Mouse (Mus musculus) urinary bladder, postnatal 10 days (tissue): ENCODE results near the gene Kcnd3.

Experiments
- DNase-seq: peaks from one replicate; pipeline ENCODE4 v3.0.0; 2022; ENCODE audit warnings: low spot score

Kcnd3 gene

DNA sequence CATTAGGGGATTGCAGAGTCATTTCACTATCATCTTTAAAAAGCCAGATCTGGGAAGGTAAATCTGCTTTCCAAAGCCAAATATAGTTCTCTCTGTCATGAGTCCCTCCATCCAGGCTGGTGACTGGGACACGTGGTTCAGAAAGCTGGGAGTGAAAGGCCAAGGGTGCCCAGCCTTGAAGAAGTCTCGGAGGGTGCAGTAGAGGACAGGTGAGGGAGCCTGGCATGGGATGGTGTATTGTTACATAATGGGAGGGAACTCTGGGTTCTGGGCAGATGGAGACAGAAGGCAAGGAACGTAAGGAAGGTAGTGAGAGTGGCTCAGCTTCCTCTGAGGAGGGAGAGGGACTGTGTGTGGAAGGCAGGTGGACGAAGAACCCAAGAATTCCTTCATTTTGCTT, 5.5 kb downstream of the Kcnd3 start:
- no peak for DNase-seq

DNA sequence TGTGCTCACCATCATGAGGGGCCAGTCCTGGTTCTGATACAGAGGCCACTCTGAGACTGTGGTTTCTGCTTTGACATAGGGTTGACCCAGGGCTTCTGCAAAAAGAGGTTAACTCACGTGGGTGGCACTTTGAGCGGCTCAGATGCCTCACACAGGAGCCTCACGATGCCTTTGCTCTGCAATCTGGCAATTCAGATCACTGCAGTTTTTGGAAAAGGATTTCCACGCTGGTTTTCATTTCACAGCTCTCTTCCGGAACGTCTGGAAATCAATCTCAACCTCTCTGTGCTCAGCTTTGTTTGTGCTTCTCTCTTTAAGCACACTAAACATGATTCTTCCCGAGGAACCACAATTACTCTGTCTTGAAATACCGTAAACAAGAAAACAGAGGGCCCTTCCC, 14.4 kb downstream of the Kcnd3 start:
- DNase-seq: no peak

DNA sequence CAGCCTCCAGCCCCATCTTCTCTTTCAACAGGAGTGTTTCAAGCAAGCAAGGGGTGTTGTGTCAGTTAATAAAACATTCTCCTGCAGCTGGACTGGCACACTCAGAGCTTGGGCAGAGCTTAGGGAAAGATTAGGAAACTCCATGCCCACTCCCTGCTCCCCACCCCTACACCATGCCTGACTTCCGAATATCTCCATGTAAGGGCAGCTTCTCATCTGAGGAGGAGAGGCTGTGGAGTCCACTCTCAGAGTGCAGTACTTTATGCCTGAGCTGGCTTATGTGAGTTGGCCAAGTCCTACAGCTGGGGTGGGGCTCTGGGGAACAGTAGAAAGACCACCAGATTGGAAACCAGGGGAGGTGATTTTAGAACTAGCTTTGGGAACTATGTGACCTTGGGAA, 20.4 kb downstream of the Kcnd3 start:
- no peak for DNase-seq

DNA sequence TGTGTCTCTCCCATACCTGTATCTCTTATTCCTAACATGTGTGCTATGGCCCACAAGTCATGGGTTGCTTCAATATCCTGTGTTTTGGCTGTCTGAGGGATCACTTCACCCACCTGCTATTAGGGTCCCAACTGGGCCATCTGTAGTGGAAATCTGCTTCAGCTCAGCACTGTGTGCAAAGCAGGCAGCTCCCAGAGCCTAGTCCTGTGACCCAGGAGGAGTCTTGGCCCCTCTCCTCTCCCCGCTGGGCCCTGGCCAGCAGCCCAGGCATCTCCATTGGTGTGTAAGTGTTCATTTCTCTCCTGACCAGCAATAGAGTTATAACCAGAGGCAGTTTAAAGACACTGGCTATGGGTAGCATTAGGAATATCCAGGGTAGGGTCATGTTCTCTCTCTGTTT, 24.3 kb downstream of the Kcnd3 start:
- DNase-seq: no peak

DNA sequence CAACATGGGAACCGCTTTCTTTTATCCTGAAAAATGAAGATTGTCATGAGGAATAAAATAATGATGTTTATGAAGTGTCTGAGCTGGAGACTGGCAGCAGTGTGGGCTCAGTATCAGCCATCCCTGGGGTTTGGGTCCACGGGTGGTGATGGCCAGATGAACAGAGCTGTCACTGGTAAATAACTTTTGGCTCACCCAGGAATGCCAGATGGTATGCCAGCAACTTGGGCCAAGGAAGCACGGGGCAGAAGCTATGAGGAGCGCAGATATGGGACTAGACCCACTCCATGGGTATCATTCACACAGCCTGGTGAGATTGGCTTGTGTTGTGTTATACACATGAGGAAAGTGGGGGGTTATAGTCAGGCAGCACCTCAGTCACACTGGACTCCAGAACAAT, 26.7 kb downstream of the Kcnd3 start:
- DNase-seq: no peak

DNA sequence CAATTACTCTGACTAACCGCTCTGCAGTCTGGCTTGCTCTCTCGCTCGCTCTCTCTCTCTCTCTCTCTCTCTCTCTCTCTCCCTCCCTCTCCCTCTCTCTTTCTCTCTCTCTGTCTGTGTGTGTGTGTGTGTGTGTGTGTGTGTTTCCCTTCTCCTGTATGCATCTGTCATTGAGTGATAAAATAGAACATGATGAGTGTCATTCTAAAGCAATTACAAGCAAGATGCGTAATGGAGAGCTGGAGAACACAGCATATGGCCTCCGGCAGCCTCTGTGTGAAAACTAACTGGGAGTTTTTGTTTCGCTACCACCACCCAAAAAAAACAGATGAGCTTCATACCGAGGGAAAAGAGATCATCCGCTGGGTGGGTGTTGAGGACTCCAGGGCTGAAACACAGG, 29.3 kb downstream of the Kcnd3 start:
- no peak for DNase-seq

DNA sequence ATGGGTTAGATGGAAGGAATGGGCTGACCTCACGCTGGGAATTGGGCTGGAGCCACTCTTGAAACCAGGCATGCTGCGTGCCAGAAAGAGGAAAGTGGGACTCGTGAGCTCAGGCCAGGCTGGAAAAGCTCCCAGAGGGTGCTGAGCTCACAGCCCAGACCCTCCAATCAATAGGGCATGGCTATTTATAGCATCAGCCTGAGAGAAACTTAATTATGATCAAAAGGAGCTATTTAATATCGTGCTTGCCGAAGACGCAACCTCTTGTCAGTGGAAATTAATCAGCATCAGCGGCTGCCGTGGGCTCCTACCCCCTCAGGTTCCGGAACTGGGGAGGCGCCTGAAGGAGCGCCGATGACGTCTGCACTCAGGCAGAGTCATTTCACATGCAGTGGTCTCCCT, 31.5 kb downstream of the Kcnd3 start:
- no peak for DNase-seq

DNA sequence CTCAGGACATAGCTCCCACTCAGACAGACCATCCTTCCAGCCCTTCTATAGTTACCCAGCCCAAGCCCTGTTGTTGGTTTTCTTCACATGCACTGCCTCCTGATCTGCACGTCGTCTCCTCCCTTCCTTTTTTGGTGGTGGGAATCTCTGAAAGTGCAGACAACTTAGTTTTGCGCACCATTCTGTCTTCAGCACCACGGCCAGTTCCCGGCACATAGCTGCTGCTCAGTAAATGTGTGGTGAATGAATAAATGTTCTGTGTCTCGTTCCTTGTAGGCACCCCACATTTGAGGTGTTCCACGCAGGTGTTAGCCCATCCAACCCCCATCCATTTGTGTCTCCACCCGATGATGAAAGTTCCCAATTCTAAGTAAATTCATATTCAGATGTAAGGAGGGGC, 35.0 kb downstream of the Kcnd3 start:
- DNase-seq: no peak

DNA sequence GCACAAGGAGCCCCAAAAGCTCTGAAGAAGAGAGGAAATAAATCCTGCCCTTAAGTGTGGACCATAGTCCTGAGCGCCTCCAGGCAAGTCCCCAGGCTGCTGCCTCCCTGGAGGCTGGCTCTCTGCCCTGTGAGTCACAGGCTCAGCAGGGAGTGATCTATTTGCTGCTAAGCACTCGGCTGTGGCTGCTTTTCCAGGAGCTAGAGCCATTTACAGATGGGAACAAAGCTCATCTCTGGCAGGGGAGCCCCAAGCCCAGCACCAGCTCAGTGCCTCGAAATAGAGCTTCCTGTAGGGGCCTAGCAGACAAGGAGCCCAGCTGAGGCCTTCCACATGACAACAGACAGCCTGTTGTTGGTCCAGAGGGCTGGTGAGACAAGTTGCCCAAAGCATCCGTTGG, 37.5 kb downstream of the Kcnd3 start:
- no peak for DNase-seq

DNA sequence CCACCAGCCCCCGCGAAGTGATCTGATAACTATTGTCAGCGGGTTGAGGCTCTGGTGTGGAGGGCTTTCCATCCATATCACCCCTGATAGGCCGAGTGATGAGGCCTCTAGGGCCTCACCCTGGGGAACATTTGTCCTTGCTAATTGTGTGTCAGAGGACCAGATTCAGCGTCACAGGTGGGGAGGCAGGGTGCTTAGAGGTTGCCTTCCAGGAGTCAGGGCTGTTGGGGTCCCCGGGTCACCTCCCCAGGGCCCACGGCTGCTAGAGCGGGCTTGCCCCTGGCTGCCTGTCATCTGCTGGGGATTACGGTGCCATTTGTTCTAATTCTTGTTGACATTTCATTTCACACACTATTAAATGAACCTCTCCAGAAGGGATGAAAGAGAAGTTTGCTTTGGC, 42.8 kb downstream of the Kcnd3 start:
- DNase-seq: no peak

DNA sequence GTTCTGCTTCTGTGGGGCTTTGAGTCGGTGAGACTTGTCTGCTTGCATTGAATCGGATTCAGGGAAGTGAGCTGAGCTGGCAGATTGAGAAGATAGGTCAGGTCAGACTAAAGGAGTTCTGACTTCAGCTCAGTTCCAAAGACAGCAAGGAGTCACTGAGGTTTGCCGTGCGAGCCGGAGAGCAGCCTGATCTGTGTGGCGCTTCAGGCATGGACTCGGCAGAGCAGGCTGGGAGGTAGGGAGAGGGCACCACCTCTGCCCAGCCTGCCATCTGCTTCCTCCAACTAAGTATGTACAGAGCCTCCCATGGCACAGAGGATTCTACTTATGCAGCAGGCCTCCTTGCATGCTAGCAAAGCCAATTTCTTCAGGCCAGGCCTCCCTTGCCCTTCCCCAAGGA, 44.1 kb downstream of the Kcnd3 start:
- DNase-seq: no peak

DNA sequence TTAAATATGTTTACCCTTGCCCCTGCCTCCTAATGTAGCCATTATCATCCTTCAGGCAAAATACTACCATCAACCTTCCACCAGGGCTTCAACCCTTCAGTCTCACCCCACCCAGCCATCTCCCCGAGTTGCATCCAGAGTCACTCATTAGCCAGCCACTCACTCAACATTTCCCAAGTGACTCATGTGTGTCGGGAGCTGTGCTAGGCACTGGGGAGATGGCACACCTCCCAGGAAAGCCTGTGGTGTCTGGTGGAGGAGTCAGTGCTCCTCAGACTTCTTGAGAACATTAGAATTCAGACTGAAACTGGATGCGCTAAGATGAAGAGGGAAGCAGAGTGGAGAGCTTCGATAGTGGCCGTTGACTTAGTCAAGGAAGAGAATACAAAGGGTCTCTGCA, 44.8 kb downstream of the Kcnd3 start:
- no peak for DNase-seq

DNA sequence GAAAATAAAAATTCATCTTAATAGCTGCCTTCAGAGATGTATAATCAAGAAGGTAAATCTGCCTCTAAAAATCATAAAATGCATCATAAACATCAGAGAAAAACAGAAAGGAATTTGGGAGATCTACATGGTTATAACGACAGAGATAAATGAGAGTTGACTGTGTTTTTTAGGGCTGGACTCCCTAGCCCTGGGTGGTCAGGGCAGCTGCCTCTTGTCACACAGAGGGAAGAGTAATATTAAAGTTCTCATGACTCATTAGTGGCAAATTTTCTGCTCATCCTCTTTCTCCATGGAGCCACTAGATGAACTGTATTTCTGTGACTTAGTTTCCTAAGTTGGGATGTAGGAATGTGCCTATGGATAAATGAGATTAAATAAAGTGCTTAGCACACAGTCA, 48.9 kb downstream of the Kcnd3 start:
- no peak for DNase-seq

DNA sequence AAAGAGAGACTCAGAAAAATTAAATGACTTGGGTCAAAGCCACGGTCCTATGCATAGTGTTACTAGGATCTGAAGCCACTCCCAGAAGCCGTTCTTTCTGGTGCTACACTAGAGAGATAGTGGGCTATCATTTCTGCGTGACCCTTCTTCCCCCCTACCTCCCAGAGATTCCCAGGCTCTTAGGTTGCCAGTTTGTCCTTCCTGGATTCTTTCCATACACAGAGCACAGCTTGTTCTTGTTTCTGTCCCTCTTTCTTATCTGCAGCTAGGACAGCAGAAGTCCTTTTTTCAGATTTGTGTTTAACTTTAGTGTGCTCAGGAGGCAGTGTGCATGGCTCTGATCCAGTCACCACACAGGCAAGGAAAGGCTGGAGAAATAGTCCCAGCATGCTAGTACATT, 52.1 kb downstream of the Kcnd3 start:
- DNase-seq: no peak

DNA sequence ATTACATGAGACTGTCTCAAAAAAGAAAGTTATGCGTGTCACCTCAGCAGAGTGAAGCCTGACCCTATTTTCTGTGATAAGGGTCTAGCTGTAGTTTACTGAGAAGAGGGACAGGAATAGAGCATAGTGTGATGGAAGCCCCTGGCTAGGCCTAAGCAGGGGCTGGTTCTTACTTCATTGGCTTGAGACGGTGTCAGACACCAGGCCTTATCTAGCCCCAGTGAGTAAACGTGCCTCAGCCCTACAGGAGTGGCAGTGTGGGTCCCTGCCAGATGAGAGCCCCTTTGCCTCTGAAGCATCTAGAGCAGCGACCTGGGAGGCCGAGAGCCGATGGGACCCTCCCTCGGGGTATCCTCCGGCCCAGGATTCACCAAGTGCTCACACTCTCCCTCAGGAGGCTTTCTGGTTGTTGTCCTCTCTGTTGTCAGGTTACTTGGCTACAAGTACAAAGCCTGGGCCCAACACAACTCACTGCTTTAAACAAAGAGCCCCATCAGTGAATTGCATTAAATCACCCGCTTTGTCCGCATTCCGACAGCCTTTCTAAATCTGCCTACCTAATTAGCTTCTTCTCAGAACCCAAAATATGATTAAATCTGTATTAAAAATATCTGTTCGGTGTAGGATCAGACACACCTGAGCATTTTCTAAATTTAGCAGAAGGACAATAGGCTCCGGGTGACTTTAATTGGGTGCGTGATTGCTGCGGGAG, 53.2 kb downstream of the Kcnd3 start:
- no peak for DNase-seq

DNA sequence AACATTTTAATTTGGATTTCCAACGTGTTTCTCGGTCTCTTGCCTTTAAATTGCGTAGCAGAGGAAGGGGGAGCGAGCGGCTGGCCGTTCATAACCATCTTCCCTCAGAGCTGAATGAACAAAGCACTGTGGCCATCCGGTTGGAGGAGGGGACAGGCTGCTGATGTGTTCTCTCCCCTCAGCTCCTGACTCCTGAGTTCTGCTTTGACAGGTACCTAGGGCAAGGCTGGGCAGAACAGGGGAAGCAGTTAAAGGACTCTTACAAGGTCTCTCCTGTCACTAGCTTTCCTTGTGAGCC, 53.7 kb downstream of the Kcnd3 start:
- no peak for DNase-seq

DNA sequence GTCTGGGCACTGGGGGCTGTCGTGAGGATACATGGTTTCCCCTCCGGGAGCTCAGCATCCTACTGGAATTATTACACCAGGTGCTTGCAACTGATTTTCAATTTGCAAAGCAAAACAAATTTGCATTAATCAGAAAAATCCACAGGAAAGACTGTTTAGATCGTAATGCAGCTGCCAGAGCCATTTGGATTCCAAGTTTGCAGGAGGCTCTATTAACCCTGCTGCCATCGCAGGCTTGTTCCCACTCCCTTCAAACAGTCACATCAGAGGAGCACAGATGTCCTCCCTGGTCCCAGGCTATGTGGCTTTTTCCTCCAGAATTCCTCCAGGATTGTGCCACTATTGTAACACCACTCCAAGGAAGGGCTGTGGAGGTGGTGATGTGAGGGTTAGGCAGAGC, 54.5 kb downstream of the Kcnd3 start:
- DNase-seq: no peak

DNA sequence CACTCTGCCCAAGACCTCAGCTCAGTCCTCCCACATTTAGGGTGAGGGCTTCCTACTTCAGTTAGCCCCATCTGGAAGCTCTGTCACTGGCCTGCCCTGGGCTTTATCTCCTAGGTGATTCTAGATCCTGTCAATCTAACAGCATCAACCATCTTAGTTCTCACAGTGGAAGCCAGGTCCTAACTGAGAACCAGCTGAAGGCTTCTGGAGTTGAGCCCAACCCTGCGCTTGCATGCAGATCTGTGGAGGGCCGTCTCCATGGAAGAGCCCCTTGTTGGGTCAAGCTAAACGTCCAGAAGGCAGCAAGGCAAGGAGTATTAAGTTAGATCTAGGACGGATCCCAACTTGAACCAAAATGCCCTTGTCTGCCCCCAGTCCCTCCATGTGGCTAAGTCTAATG, 57.2 kb downstream of the Kcnd3 start:
- DNase-seq: no peak

DNA sequence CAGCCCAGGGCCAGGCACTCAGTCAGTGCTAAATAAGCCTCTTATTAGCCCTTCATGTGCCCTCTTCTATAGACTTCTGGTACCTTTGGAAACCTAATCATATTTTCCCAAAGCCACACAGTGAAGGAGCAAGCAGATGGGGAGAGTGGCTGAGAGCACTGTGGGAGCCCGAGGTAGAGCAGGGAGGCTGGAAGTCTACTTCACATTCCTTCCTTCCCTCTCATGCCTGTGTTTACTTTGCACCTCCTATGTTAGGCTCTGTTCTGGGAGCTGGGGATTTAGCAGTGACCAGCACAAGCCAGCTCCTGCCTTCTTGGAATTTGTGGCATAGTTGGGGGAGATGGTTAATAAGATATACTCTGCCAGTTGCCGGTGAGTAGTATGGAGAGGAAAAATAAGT, 59.7 kb downstream of the Kcnd3 start:
- no peak for DNase-seq

DNA sequence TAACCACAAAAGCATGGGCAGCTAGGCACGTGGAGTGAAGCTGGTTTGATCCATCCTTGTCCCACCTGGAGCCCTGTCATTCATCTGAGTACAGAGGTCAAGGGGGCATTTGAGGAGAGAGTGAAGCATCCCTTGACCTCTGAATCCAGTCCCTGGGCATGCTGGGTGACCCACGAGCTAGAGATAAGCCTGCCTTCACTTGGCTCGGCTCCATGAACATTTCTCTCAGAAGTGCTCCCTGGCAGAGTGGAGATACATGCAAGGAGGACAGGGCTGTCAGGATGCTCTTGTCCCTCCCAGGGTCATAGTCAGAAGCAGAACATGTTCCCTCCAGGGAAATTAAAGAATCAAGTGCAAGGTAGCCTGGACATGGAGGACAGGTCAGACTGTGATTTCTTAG, 62.1 kb downstream of the Kcnd3 start:
- DNase-seq: no peak

DNA sequence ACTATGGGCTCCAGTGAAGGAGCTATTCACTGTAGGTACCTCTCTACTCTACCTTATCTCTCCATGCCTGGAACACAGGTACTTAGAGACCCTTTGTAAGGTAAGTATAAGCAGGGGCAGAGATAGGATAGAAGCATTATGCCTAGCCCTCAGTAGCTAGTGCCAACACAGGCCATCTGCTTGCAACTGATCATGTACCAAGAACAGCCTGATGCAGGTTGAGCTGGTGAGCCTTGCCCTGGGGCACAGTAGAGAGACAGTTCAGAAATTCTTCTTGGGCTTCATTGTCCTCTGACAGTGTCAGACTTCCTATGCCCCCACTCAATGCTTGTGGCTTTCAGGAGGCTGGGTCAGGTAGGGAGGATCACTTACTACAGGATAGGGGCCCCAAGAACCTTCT, 62.9 kb downstream of the Kcnd3 start:
- DNase-seq: no peak

DNA sequence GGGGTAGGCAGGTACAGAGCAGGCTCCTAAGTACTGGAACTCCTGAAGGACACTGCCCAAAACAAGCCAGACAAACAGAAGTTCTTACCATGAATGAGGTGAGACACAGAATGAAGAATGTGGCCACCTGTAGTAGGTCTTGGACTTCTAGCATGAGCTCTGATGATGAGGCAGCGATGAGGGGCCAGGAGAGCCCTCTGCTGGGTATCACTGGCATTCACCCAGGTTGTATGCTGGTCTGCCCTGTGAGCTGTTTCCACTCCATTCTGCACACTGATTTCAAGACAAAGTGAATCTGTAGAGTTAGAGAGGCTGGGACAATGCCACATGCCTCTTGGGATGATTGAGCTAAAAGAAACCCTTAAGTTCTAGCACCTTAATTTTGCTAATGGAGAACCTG, 63.5 kb downstream of the Kcnd3 start:
- no peak for DNase-seq

DNA sequence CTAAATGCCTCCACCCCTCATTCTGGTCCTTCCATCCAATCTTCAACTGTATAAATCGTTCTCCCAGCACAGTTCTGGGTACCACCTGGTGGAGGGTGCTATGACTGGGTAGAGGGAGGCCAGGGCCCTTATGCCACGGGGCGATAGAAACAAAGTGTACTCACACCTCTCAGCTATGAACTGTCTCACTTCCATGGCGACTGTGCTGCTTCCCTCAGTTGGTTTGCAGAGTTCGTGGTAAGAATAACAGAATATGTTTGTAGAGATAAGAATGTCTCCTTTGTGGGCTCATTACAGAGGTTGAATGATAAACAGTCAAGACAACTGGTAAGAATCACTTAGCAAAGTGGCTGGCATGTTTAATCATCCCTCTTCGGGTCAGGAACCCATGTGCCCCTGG, 68.3 kb downstream of the Kcnd3 start:
- DNase-seq: no peak

DNA sequence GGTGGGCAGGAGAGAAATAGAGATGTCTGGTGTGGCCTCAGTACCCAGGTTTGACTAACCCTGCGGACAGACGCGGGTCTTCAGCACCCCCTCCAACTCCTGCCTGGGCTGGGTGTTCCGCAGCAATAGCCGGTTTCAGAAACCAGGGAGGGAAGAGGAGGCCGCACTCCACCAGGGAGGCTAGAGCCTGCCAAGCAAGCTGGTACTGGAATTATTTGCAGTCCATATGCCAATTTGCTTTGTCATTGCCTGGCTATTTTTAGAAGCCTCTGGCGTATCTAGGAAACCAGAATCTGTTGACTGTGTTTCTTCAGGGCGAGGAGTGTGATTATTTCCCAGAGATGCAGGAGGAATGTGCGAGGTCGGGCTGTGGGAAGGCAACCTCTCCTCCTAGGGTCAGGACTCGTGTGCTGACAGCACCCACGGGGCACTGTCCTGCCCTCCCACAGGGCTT, 69.1 kb downstream of the Kcnd3 start:
- DNase-seq: no peak

DNA sequence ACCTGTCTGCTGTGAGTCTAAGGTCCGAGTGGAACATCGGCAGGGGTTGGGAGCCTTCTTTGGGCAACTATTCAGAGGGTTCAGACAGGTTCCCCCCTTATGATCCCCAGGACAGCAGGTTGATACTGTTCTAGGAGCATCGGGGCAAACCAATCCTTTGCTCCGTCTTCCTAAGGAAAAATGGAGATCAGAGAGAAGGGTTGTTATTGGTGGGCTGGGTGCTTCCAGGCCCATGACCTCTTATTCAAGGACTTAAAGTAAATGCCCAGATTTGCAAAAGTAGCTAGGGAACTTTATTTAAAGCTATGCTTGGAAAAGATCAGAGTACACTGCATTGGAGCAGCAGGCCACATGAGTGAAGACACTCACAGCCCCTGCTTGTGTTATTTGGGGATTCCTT, 69.5 kb downstream of the Kcnd3 start:
- no peak for DNase-seq
